9 mouse cellular contexts compared by ENCODE assay signal in the genomic region with DNA sequence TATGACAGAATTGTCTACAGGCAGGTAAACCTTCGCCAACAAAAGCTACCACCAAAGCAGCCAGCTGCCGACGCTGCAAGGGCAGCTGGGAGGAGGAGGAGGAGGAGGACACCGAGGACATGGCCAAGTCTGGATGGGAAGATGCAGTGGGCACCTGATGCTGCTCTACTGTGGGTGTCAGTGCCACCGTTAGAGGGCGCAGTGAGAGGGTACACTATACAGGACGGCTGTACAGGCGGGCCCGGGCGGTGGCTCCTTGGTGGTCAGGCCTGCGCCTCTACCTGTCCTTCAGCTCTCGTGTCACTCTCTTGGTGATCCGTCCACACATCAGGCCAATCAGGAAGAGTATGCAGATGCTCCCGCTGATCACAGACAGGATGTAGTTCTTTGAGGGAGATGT.
DNase-seq lines count a peak whose midpoint lies in the region; ATAC-seq and TF ChIP-seq lines count a peak whose summit lies in the region.
"Had no signal": no experiment of that assay in that cellular context is flagged by ENCODE, and none has a peak within 500 bp of the region (broad histone marks: within the 10 kb centered on the region; RNA-seq: fewer than 3 reads in every experiment).

No protein-coding gene starts in this region.

- DNase-seq in midbrain, embryonic 11.5 days (ENCODE audit: low spot score, missing footprints), result peak; percentile 89
- peak; percentile 68 for DNase-seq in cerebellum, adult 18-20 months
- DNase-seq in forelimb bud, embryonic 11.5 days (ENCODE audit: low read depth, low spot score), result peak; percentile 30
- DNase-seq in limb, embryonic 10.5 days (ENCODE audit: low spot score), result peak; percentile 56
- peak; percentile 82 for DNase-seq in testis, postnatal 10 days (ENCODE audit: low spot score)

- H3K27me3 ChIP-seq in midbrain, embryonic 11.5 days (ENCODE audit: control insufficient read depth, insufficient read depth, low read length), result no peaks in the 10 kb centered on the region
- no peaks in the 10 kb centered on the region for H3K27me3 ChIP-seq in midbrain, embryonic 15.5 days (replicated peaks)
- no peaks in the 10 kb centered on the region for H3K27me3 ChIP-seq in intestine, postnatal 0 days (replicated peaks; ENCODE audit: control insufficient read depth, insufficient read depth, low read length)
- H3K27me3 ChIP-seq in limb, embryonic 10.5 days (ENCODE audit: low read depth, poor library complexity, severe bottlenecking), result no peaks in the 10 kb centered on the region
- H3K27me3 ChIP-seq: limb, embryonic 12.5 days had no signal

- H3K4me3 ChIP-seq in midbrain, embryonic 11.5 days (ENCODE audit: low read depth, low read length), result no peak overlapping the region
- H3K4me3 ChIP-seq in midbrain, embryonic 15.5 days, result no peak overlapping the region
- no peak overlapping the region for H3K4me3 ChIP-seq in intestine, postnatal 0 days (ENCODE audit: low read depth, low read length)
- H3K4me3 ChIP-seq in limb, embryonic 10.5 days, result no peak overlapping the region
- H3K4me3 ChIP-seq: limb, embryonic 12.5 days had no signal

- TF ChIP-seq CTCF in intestine, postnatal 0 days (IDR thresholded peaks at IDR 0.05; ENCODE audit: low read depth), result peak; percentile 76

- no peak overlapping the region for H3K4me2 ChIP-seq in midbrain, embryonic 11.5 days
- no peak overlapping the region for H3K4me2 ChIP-seq in midbrain, embryonic 15.5 days
- no peak overlapping the region for H3K4me2 ChIP-seq in intestine, postnatal 0 days (replicated peaks; ENCODE audit: low read depth)
- H3K4me2 ChIP-seq: limb, embryonic 12.5 days had no signal

- ATAC-seq in midbrain, embryonic 11.5 days (ENCODE audit: low FRiP score), result 0 out of 2 replicates have a peak, but pooled peaks have one; percentile 62
- ATAC-seq in midbrain, embryonic 15.5 days (replicated peaks), result no peak
- peak; percentile 68; the same call in 1 of the 2 replicates for ATAC-seq in intestine, postnatal 0 days
- ATAC-seq in monocyte, adult 5-6 weeks (replicated peaks; ENCODE audit: insufficient number of reproducible peaks, low FRiP score, low TSS enrichment, poor library complexity, severe bottlenecking), result 0 out of 2 replicates have a peak, but pooled peaks have one; percentile 28

- no peaks in the 10 kb centered on the region for H3K9me3 ChIP-seq in midbrain, embryonic 11.5 days (ENCODE audit: control insufficient read depth, low read length)
- H3K9me3 ChIP-seq in midbrain, embryonic 15.5 days, result no peaks in the 10 kb centered on the region
- H3K9me3 ChIP-seq in intestine, postnatal 0 days (ENCODE audit: control insufficient read depth), result no peaks in the 10 kb centered on the region
- no peaks in the 10 kb centered on the region for H3K9me3 ChIP-seq in limb, embryonic 10.5 days (replicated peaks)
- H3K9me3 ChIP-seq: limb, embryonic 12.5 days had no signal

- WGBS in midbrain, embryonic 11.5 days, result 51% methylated on average over 14 of the region's 14 CpGs
- 51% methylated on average over 14 of the region's 14 CpGs for WGBS in midbrain, embryonic 15.5 days
- 47% methylated on average over 14 of the region's 14 CpGs for WGBS in intestine, postnatal 0 days
- 56% methylated on average over 14 of the region's 14 CpGs for WGBS in limb, embryonic 10.5 days

- no peaks in the 10 kb centered on the region for H3K4me1 ChIP-seq in midbrain, embryonic 11.5 days (ENCODE audit: control insufficient read depth, insufficient read depth, low read length)
- no peaks in the 10 kb centered on the region for H3K4me1 ChIP-seq in midbrain, embryonic 15.5 days
- no peaks in the 10 kb centered on the region for H3K4me1 ChIP-seq in intestine, postnatal 0 days (replicated peaks; ENCODE audit: control insufficient read depth, insufficient read depth, low read length)
- H3K4me1 ChIP-seq in limb, embryonic 10.5 days, result no peaks in the 10 kb centered on the region
- H3K4me1 ChIP-seq: limb, embryonic 12.5 days had no signal

- H3K27ac ChIP-seq in midbrain, embryonic 11.5 days (ENCODE audit: low read depth, low read length), result no peak overlapping the region
- H3K27ac ChIP-seq in midbrain, embryonic 15.5 days, result no peak overlapping the region
- H3K27ac ChIP-seq in intestine, postnatal 0 days (ENCODE audit: low read depth, low read length), result no peak overlapping the region
- H3K27ac ChIP-seq in limb, embryonic 10.5 days, result no peak overlapping the region
- H3K27ac ChIP-seq: limb, embryonic 12.5 days had no signal

- H3K9ac ChIP-seq in midbrain, embryonic 11.5 days (ENCODE audit: low read length), result no peak overlapping the region
- no peak overlapping the region for H3K9ac ChIP-seq in midbrain, embryonic 15.5 days
- H3K9ac ChIP-seq in intestine, postnatal 0 days (ENCODE audit: low read depth, low read length), result no peak overlapping the region
- H3K9ac ChIP-seq: limb, embryonic 12.5 days had no signal

- H3K36me3 ChIP-seq in midbrain, embryonic 11.5 days (ENCODE audit: control insufficient read depth, insufficient read depth, low read length), result peaks cover 23% of the 10 kb centered on the region; the same call in 1 of the 2 replicates
- H3K36me3 ChIP-seq in midbrain, embryonic 15.5 days (replicated peaks), result peaks cover 67% of the 10 kb centered on the region
- H3K36me3 ChIP-seq in intestine, postnatal 0 days (ENCODE audit: control insufficient read depth, insufficient read depth), result peaks cover 93% of the 10 kb centered on the region
- peaks cover 98% of the 10 kb centered on the region for H3K36me3 ChIP-seq in limb, embryonic 10.5 days

Comparison
In these comparisons a context has a peak if more than half of its experiments do, and no peak if none do; other contexts are left out.
1. DNase-seq: peak in every context shown above with its lines; median percentile 89 in midbrain, embryonic 11.5 days; 82 in testis, postnatal 10 days; 68 in cerebellum, adult 18-20 months; 56 in limb, embryonic 10.5 days; 30 in forelimb bud, embryonic 11.5 days.